Mouse (Mus musculus) c-Kit-negative CD71-positive TER-119-positive erythroid progenitor cells, embryonic 14.5 days (primary cell): ENCODE measurements around the gene Snx19.
A peak's percentile ranks its signal among the peaks of the same experiment; 100 is the strongest.

Experiments used
- DNase-seq: peaks from one replicate; pipeline ENCODE4 v3.0.0-alpha.2; 2013; ENCODE audit warnings: low read depth, low spot score

The Snx19 gene

DNA sequence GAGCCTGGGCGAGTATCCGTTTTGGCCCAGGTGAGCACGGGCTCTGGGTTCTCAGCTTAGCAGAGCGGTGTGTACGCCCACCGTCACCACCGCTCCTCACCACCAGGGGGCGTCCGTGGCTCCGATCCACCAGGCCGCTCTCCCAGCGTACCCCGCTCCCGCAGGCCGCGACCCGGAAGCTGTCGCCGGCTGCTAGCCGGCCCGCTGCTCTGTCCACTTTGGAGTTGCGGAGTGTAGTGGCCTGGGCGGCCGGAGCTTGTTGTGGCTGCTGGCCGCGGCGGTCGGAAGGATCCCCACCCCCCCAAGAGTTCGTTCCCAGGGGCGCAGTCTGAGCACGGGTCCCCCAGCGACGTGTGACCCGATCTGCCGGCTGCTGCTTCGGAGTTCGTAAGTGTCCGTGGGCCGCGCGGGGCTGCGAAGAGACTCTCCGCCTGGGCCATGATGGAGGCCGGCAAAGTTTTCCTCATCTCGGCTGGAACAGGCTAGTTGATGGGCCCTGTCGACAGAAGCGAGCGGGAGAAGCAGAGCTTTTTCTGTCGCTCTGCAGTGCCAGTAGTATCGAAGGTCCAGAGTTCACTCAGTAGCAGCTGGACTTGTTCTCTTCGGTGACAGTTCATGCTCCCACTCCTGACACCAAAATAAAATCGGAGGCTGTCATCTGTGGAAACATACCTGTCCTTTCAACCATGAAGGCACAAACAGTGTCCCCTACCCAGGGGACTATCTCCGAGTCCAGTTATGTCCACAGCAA lies at the start of gene Snx19:
Gene Snx19 (plus strand): TSS at position 227 of the 751 bp plus-strand sequence.
- DNase-seq, result peak; percentile 69

DNA sequence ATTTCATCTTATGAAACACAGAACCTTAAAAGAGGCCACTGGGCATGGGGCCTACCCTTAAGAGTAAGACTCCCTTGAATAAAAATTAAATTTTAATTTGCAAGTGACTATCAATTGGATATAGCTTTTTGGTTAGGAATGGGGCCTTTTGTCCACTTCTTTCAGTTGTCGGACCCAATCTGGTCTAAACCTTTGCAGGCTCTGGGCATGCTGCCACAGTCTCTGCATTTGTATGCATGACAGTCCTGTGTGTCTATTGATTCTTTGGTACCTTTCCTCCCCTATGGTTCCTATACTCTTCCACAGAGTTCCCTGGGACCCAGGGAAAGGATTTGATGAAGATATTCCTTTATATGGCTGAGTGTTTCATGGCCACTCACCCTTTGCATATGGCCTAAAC lies 26.1 kb upstream of the Snx19 start:
- DNase-seq, result no peak

DNA sequence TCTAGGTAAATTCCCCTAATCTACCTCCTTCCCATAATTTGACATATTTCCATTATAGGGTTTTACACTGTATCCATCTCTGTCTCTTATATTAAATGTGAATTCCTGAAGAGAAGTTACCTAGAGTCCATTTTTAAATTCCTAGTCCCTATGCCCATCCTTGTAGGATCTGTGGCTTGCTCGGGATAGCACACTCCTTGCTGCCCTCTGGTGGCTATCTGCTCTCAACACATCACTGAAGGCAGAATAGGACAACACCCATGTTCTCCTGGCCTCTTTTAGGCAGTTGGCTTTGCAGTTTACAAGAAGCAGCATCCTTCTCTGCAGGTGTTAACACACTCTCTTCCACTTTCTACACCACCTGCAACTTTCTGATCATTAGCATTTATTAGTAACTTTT lies 4.0 kb upstream of the Snx19 start:
- no peak for DNase-seq

DNA sequence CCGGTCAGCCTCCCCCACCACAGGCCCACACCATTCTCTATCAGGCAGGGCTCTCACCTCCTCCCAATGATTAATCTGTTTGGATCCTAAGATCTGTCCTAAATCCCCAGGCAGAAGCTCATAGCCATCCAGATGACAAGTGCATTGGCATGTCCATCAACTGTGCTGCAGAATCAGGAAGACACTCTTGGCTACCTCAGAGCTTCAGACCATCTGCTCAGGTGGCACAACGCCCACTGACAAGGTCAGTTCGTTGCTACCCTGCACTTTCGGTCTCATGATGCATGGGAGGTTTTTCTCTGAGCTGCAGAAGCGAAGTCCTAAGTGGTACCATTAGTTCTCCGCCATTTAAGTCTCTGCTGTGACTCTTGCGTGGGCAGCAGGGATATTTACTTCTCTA lies 1.7 kb upstream of the Snx19 start:
- no peak for DNase-seq

DNA sequence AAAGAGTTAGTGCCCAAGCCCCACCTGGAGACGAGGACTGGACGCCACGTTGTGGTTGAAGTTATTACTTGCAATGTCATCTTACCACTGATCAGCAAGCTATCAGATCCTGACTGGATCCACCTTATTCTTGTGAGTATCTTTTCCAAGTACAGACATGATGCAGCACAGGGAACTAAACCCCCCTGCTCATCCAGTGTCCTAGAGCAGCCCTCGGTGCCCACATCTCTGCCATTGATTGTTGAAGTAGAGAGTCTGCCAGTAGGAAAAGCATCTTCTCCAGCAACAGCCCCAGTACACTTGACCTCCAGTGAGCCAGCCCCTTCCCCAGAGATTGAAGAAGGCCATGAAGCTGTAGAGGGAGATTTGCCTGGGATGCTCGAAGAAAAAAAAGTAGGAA lies 1.3 kb downstream of the Snx19 start:
- no peak for DNase-seq

DNA sequence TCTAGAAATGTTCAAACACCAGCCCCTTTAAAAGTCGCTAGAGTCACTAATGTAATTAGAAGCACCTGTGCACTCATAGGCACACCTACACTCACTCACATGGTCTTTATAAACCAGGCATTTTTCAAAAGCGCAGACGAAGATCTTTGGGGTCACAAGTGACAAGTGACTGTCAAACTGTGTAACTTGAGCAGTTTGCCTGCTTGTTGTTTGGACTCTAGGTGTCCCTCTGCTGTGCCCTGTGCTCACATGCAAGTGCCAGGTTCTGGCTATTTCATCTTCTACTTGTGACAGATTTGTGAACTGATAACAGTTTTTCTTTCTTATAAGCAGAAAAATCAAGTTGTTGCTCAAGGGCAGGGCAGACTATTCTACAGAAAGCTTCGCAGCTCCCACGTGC lies 3.5 kb downstream of the Snx19 start:
- no peak for DNase-seq

DNA sequence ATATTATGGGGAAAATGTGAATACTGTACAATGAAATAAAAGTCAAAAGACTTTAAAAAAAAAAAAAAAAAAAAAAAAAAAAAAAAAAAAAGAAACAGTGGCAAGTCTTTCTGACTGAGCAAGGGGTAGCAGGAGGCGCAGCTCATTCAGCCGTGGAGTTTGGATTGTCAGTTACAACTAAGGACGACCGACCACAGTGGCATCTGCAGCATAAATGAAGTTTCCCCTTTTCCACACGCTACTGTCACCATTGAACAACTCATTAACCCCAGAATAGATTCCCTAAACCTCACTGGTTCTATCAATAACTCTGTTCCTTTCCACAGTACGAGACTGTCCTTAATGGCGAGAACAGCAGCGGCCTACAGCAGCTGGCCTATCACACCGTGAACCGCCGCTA lies 5.0 kb downstream of the Snx19 start:
- DNase-seq, result no peak

DNA sequence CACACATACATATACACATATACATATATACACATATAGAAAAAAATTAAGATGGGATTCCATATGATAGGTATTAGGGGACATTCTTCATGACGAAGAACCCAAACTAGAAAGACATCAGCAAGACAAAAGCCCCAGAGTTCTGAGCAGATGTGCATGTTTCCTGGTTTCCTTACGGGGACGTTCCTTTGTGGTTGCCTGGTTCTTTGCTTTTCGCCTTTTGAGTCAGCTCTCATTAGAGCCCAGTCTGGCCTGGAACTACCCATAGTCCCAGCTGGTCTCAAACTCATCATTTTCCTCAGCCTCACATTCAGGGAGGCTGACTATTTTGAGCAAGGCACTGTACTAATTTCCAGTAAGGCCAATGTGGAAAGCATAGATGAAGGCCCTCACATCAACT lies 7.0 kb downstream of the Snx19 start:
- no peak for DNase-seq

DNA sequence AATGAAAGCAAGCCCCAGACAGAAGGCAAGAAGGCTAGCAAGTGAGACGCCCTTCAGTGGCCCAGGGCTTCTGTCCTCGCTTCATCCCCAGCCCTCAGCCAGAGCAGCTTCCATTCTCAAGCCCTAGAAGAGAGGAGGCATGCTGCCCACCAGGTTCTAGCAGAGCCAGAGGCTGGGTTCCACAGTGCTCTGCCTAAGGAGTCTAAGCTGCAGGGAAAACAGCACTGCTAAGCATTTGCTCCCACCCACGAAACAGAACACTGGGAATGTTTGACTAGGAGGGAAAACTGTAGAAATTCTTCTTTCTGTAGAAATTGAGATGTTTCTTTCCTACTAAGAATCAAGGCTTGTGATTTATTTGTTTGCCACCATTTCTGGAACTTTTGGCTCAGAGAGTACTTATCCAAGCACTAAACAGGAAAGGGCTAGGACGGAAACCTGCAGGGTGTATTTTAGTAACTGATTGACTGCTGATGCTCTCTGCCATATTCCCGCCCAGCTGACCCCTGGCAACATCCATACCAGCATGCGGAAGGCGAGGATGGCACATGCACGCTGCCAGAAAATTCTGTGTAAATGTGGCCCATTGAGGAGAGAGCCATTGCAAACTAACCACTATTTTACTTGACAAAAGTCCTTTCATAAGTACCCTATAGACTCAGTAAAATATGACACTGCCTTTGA lies 9.1 kb downstream of the Snx19 start:
- no peak for DNase-seq

DNA sequence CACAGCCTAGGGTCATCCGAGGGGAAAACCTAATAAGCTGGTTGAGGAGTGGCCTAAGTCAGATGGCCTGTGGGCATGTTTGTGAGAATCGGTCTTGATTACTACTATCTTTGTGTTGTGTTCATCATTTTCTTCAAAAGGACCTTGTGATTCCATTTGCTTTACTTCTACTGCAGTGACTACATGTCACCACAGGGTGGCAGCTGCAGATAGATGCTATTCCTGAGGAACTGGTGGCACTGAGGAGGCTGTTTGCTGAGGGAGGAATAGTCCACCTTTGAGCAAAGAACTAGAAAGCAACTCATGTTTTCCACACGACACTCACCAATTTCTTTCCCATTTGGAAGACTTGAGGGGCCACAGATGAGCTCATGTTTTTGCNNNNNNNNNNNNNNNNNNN lies 11.6 kb downstream of the Snx19 start:
- DNase-seq, result no peak

DNA sequence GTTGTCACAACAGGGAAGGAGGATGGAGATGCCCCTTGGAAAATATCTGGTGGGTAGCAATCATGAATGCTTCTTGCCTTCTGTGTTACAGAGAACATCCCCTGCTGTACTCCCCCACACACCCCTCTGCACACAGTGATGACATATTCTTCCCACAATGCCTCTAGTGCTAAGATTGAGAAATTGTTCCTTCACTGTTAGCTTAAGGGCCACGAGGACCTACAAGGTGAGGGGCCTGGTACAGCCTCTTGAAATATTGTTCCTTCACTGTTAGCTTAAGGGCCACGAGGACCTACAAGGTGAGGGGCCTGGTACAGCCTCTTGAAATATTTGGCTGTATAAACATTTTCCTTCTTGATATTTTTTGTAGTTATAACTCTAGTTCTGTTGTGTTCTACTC lies 14.9 kb downstream of the Snx19 start:
- no peak for DNase-seq

DNA sequence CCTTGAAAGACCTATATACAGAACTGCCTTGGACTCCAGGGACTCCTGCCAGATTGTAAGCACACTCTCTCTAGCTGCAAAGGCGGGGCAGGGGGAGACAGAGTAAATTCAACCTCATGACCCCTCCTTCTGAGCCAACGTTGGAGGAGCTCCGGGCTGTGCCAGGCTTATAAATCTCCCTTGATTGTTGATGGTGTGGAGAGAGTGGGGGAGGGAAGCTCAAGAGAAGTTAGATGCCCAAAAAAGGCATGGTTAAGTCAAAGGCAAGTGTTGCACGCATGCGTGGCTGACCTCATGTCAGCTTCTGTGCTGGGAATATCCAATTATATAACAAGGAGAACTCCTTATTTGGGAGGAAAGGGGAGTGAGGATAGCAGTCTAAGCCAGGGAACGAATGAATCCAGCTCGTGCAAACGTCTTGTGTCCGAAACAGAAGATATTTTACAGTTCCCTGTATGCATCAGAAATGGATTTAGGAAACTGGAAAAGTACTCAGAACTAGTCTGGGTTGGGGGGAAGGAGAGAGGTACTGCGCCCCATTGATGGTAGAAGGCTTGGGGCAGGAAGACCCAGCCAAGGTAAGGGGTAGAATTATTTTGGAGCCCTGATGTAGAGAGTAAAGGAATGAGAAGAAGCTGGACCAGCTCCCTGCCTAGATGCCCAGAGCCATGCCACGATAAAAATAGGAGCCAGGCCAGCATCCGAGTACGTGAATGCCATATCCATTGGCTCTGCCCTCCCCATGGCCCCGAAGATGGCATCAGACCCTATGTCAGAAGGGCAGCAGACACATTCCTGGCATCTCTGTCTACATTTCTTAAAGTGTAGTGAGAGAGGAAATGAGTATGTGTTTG lies 18.6 kb downstream of the Snx19 start:
- DNase-seq, result no peak

DNA sequence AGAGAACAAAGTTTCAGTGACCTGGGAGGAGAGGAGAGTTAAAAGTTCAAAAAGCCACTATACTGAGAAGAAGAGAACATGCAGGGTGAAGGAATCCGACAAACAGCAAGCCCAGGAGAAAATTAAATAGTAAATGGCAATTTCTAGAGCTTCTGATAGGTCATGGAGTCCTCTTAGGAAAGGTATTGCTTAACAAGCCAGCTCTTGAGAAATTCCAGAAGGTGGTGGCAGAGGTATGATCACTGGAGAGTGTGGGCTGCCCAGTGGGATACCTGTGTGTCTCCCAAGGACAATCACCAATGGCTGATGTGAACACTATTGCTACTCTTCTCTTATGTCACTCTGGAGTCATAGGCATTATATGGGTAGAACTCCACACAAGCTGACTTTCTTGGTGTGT lies 19.2 kb downstream of the Snx19 start:
- DNase-seq, result no peak

DNA sequence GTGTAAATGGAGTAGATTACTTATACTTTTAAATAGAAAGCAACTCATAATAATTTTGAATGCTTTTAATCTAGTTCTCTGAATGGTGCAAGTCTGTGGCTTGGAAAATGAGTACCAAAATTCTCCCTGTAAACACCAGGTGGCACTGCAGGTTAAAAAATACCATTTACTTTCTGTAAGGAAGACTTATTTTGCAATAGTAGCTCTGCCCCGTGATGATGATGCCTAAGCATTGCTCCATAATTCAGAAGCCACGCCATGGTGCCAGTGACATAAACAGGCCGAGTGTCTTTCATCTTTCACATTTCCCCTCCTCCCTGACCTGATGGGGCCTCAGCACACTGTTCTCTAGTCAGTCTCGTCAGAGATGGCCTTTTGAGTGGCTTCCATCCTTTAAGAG lies 21.6 kb downstream of the Snx19 start:
- no peak for DNase-seq

DNA sequence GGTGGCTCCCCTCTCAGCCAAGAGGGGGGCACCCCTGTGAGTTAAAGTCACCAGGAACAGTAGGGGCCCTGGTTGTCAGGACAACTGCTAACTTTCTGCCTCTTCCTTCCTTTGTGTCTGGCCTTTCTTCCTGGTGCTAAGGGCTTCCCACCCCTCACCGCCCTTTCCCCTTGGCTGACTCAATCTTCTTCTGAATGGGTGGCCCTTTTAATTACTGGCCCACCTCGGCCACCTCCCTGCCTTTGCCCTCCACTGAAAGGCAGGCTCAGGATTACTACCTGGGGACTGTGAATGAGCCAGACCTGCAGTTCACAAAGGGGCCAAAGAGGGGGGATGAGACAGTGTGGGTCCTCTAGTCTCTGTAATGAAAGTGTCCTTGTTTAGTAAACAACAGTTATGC lies 23.0 kb downstream of the Snx19 start:
- DNase-seq, result no peak

DNA sequence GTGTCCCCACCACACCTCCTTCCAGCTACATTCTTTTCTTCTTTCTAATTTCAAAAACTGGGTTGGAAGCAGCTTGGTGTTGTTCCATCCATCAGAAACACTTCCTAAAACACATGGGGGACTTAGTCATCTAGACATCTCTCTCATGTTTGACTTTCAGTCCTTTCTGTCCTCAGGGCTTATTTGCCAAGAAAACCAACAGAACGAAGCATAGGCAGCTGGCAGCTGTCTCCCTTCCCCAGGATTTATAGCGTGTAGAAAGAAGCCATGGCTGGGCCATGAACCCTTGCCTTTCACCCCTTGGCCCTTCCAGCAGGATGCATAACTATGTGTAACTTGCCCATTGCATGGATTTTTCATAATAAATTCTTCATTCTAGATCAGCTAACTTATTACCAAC lies 23.9 kb downstream of the Snx19 start:
- DNase-seq, result no peak

DNA sequence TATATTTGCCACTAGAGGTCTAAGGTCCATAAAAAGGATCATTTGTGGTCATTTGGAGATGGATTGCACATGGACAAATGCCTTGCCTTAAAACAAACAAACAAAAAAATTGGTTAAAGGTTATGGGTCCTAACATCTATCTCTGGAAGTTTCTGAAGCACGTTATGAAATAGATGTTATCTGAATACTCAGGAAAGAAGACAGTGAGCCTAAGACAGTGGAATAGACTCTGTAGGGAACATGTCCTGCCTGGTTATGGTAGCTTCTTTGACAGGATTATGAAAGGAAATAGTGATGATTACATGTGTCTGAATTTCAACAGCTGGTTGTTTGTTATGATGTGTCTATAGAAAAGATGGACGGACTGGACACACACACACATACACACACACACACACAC lies 27.6 kb downstream of the Snx19 start:
- DNase-seq, result no peak

DNA sequence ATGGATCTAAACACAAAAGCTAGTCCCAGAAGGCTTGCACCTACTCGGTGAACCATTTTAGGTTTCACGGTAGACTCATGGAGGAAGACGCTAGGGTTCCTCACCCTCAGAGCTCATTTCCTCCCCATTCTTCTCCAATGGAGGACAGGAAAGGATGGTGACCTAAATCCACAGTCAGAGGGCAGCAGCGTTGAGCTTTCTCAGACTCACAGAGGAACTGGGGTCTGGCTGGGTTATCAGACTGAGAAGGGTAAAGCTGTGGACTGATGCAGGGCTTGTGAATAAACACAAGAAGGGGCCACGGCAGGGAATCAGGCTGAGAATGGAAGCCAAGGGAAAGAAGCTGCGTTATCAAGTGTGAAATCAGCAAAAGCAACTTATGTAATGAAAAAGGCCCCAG lies 29.3 kb downstream of the Snx19 start:
- no peak for DNase-seq

DNA sequence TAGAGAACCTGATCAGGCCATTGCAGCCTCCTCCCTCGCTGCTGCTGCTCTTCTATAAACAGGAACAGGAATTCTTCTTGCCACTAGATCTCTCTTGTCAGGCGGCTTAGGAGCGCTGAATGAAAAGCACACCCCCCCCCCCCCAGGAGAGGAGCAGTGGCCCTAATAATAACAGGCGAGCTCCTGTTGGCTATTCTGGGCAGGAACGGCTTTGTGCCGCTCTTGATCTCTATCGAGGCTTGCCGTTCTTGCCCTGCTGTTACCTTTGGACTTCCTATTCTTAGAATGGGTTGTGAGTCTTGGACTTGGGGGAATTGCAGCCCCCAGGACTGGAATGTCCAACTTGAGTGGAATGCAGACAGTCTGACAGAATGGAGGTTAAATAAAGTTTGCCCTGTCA lies 33.6 kb downstream of the Snx19 start:
- DNase-seq, result no peak

DNA sequence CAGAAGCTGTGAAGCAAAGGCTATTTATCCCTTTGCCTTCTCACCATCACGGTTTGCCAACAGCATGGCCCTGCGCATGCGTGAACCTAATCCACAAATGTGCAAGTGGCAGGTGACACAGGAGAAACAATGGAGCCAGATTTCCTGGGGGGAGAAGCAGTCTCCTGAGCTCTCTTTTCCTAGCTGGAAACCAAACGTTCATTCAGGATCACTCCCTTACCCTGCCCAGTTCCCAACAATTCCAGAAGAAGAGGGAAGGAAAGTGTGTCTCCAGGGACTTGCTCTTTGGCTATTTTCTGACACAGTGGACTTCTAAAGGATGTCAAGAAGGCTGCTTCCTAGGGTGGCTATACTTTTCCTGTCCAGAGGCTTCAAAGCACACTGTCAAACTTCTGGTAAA lies 37.8 kb downstream of the Snx19 start:
- no peak for DNase-seq

DNA sequence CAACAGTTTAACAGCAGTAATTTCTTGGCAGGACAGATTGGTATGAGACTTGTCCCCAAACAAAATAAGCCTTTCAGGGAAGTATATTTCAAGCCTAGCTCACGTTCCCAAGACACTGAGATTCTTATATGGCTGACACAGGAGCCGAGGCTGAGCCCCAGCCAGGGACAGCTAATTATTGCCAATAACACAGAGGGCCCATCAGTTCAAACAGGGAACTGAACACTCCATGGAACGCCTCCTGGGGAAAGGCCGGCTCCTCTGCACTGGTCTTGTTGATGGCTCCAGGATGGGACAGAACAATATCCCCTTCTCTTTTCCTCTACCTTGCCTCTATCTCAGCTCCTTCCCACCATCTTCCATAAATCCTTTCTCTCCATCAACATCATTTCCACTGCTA lies 53.1 kb downstream of the Snx19 start:
- DNase-seq, result no peak

DNA sequence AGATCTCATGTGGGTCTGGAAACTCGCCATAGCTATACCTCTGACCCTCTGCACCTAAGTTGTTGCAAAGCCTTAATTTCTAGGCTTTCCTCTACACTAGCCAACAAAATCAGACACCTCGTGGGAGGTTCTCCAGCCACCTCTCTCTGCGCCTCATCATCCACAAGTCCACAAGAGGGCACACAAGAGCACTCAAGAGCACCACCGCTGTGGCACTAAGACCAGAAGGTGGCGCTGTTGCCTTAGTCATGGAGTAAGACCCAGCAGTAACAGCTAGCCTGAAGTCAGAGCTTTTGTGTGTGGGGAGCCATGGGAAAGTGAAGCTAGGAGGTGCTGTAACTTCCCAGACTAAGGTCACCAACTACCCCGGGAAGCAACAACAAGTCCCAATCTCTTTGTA lies 53.6 kb downstream of the Snx19 start:
- peak; percentile 56 for DNase-seq

DNA sequence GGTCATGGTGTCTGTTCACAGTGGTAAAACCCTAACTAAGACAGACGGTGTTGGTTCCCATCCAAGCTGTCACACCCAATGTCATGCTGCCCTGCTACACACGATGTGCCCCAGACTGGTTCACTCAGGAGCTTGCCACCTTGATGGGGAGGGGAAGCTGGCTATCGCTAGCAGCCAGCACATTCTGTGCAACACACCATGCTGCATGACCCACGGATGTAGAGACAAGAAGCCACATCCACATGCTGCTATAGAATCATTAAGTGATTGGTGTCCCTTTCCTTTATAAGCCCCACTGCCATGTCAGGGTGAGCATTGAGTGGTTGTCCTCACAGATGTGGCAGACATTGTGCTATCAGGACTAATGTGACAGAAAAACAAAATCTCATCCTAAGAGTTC lies 55.2 kb downstream of the Snx19 start:
- no peak for DNase-seq
